Mouse (Mus musculus): Measurements from ENCODE around the gene Sdhd.

GRCm38 (mm10) chr9:50567372-50567771, 36.2 kb downstream of the Sdhd start:
- TF ChIP-seq CTCF (conservative IDR thresholded peaks at IDR 0.05; ENCODE audit: insufficient read depth, insufficient read length, low read depth, low read length) (no peak), POLR2A (IDR thresholded peaks at IDR 0.05; ENCODE audit: low read depth, low read length) (no peak)
